Mouse (Mus musculus) kidney, embryonic 15.5 days (tissue): ENCODE measurements around the gene Ugp2. TPM values are rescaled to one million over a fixed set of nuclear protein-coding genes. Genes with fewer than 3 reads are reported as not detected.

Experiments used
- microRNA counts: library from miRNA; unstranded; fragments of <30 nt; microRNA quantifications from one replicate; lab custom pipeline; 2016
- microRNA-seq: library from miRNA; unstranded; fragments of <30 nt; microRNA quantifications from one replicate; pipeline ENCODE4, GENCODE M21; 2016
- polyA plus RNA-seq: library from polyadenylated mRNA; unstranded; fragments of >200 nt; fragmentation: Nextera tagmentation; extraction: Ambion mirVana; gene quantifications from 2 replicates; pipeline ENCODE4 v1.2.1, GENCODE M21; 2015

Gene Ugp2
- polyA plus RNA-seq, 1 experiment from 2014 or later: 80.7 TPM

MicroRNAs encoded within 50 kb of the gene (microRNA counts, 519-probe panel; counts per million panel counts)
- microRNA mmu-miR-1933-3p (lab: Ali Mortazavi, UCI) (31.7 counts per million), microRNA mmu-miR-1933-5p (lab: Ali Mortazavi, UCI) (31.7 counts per million)

Small RNAs within 50 kb of the gene (microRNA-seq; reads per million reads assigned to microRNA genes)
- gene Mir1933: 0.74 reads per million

Other genes starting within 250 kb of the Ugp2 start
- gene Vps54, start 131.9 kb downstream of the Ugp2 start, polyA plus RNA-seq: 14.1 and 14.5 TPM in 2 replicates
- gene Wdpcp, start 201.0 kb upstream of the Ugp2 start, polyA plus RNA-seq: 11.5 and 11.8 TPM in 2 replicates
- 636 and 660 TPM in 2 replicates for gene Mdh1, start 201.2 kb upstream of the Ugp2 start, polyA plus RNA-seq